Mouse (Mus musculus) kidney, postnatal 0 days (tissue): ENCODE measurements around the gene Xrcc4. TPM values are rescaled to one million over a fixed set of nuclear protein-coding genes. Genes with fewer than 3 reads are reported as not detected.

ENCODE experiments used
- ATAC-seq: fragments of 200-750 bp; cut with Nextera tagmentation; replicated peaks from 2 replicates; pipeline ENCODE4 v1.8.0; 2017; ENCODE audit warnings: low read depth, moderate number of reproducible peaks, moderate TSS enrichment, moderate library complexity; ENCODE audit not compliant: low FRiP score
- DNase-seq: peaks from one replicate; pipeline ENCODE4 v3.0.0-alpha.2; 2016; ENCODE audit warnings: low spot score
- H3K27ac ChIP-seq: fragments of 300-500 bp; sonication (generic); 2 replicates; pipeline ENCODE4 v1.5.1; 2014; ENCODE audit warnings: mild to moderate bottlenecking
- H3K27me3 ChIP-seq: fragments of 300-500 bp; sonication (generic); 2 replicates; pipeline ENCODE4 v1.6.1; 2014; ENCODE audit warnings: low read length, mixed read lengths; ENCODE audit not compliant: insufficient read depth
- H3K36me3 ChIP-seq: fragments of 300-500 bp; sonication (generic); 2 replicates; pipeline ENCODE4 v1.6.1; 2014; ENCODE audit warnings: low read length, mixed read lengths; ENCODE audit not compliant: insufficient read depth
- H3K4me1 ChIP-seq: fragments of 300-500 bp; sonication (generic); replicated peaks from 2 replicates; pipeline ENCODE4 v1.6.1; 2014; ENCODE audit warnings: antibody characterized with exemption, low read length, mixed read lengths; ENCODE audit not compliant: insufficient read depth
- H3K4me2 ChIP-seq: fragments of 300-500 bp; sonication (generic); 2 replicates; pipeline ENCODE4 v1.6.1; 2014; ENCODE audit warnings: mild to moderate bottlenecking, low read length, moderate library complexity, mixed read lengths
- H3K4me3 ChIP-seq: fragments of 300-500 bp; sonication (generic); replicated peaks from 2 replicates; pipeline ENCODE4 v1.5.1; 2014; ENCODE audit warnings: low read depth, low read length
- H3K9ac ChIP-seq: fragments of 300-500 bp; sonication (generic); 2 replicates; pipeline ENCODE4 v1.6.1; 2014; ENCODE audit warnings: low read depth, low read length
- H3K9me3 ChIP-seq: fragments of 300-500 bp; sonication (generic); replicated peaks from 2 replicates; pipeline ENCODE4 v1.6.1; 2016; ENCODE audit warnings: low read length, inconsistent platforms, mixed read lengths
- CTCF ChIP-seq: IDR thresholded peaks from 2 replicates; pipeline ENCODE4 v1.5.1; 2016; ENCODE audit warnings: antibody characterized with exemption, low read depth, mild to moderate bottlenecking, moderate library complexity
- WGBS: fragments of 180-500 bp; shearing (Covaris S2); extraction: QIAGEN DNeasy Blood & Tissue Kit; methylation state at CpG from one replicate; pipeline ENCODE4 v1.1.7; 2014; 5-methylcytosine and 5-hydroxymethylcytosine counted together
- polyA plus RNA-seq: library from polyadenylated mRNA; unstranded; fragments of >200 nt; fragmentation: Nextera tagmentation; extraction: Ambion mirVana; gene quantifications from 2 replicates; pipeline ENCODE4 v1.2.1, GENCODE M21; 2015

Gene Xrcc4
- polyA plus RNA-seq, 1 experiment from 2014 or later: 20.8 TPM

GRCm38 (mm10) chr13:89809024-89809423 is 280.4 kb downstream of the Xrcc4 start:
- Histone ChIP-seq H3K27ac (no peak overlapping the region), H3K4me3 (no peak overlapping the region), H3K4me1 (no peaks in the 10 kb centered on the region), H3K9me3 (no peaks in the 10 kb centered on the region), H3K4me2 (no peak overlapping the region), H3K27me3 (no peaks in the 10 kb centered on the region), H3K36me3 (no peaks in the 10 kb centered on the region), H3K9ac (no peak overlapping the region)
- ATAC-seq: no peak
- TF ChIP-seq CTCF: no peak
- DNase-seq: no peak

- ATAC-seq (no peak), DNase-seq (no peak)
- no peak overlapping the region for H3K9ac ChIP-seq
- no peak overlapping the region for H3K4me3 ChIP-seq
- H3K27me3 ChIP-seq: no peaks in the 10 kb centered on the region
- 74% methylated on average over 2 of the region's 2 CpGs for WGBS
- H3K27ac ChIP-seq: no peak overlapping the region
- TF ChIP-seq CTCF: no peak
- H3K4me2 ChIP-seq: no peak overlapping the region
- no peaks in the 10 kb centered on the region for H3K36me3 ChIP-seq
- no peaks in the 10 kb centered on the region for H3K9me3 ChIP-seq
- no peaks in the 10 kb centered on the region for H3K4me1 ChIP-seq
These were observed 287.5 kb downstream of the Xrcc4 start for GRCm38 (mm10) chr13:89801901-89802300.

GRCm38 (mm10) chr13:89797721-89798120 is 291.7 kb downstream of the Xrcc4 start:
- Histone ChIP-seq H3K4me1 (no peaks in the 10 kb centered on the region), H3K9me3 (no peaks in the 10 kb centered on the region), H3K27me3 (no peaks in the 10 kb centered on the region), H3K4me3 (no peak overlapping the region), H3K4me2 (no peak overlapping the region), H3K27ac (no peak overlapping the region), H3K36me3 (no peaks in the 10 kb centered on the region), H3K9ac (no peak overlapping the region)
- WGBS: 36% methylated on average over 3 of the region's 3 CpGs
- DNase-seq: no peak
- TF ChIP-seq CTCF: no peak
- no peak for ATAC-seq

GRCm38 (mm10) chr13:89791475-89791874 is 297.9 kb downstream of the Xrcc4 start:
- no peak overlapping the region for H3K27ac ChIP-seq
- H3K9me3 ChIP-seq: no peaks in the 10 kb centered on the region
- H3K36me3 ChIP-seq: no peaks in the 10 kb centered on the region
- 54% methylated on average over 5 of the region's 5 CpGs for WGBS
- H3K9ac ChIP-seq: no peak overlapping the region
- DNase-seq (peak; percentile 20), ATAC-seq (no peak)
- H3K27me3 ChIP-seq: no peaks in the 10 kb centered on the region
- H3K4me2 ChIP-seq: no peak overlapping the region
- no peaks in the 10 kb centered on the region for H3K4me1 ChIP-seq
- no peak for TF ChIP-seq CTCF
- H3K4me3 ChIP-seq: no peak overlapping the region

- WGBS: 52% methylated on average over 2 of the region's 2 CpGs
These were observed 306.5 kb downstream of the Xrcc4 start for GRCm38 (mm10) chr13:89782886-89783285.

GRCm38 (mm10) chr13:89780276-89780675 is 309.1 kb downstream of the Xrcc4 start:
- Histone ChIP-seq H3K4me3 (no peak overlapping the region), H3K27me3 (no peaks in the 10 kb centered on the region), H3K36me3 (no peaks in the 10 kb centered on the region), H3K9ac (no peak overlapping the region), H3K9me3 (no peaks in the 10 kb centered on the region), H3K4me2 (no peak overlapping the region), H3K27ac (no peak overlapping the region), H3K4me1 (no peaks in the 10 kb centered on the region)
- DNase-seq (no peak), ATAC-seq (no peak)
- TF ChIP-seq CTCF: no peak
- 68% methylated on average over 3 of the region's 3 CpGs for WGBS

More at GRCm38 (mm10) chr13:89782886-89783285, 306.5 kb downstream of the Xrcc4 start:
- Histone ChIP-seq H3K4me3 (no peak overlapping the region), H3K9ac (no peak overlapping the region), H3K9me3 (no peaks in the 10 kb centered on the region), H3K4me1 (no peaks in the 10 kb centered on the region), H3K36me3 (no peaks in the 10 kb centered on the region), H3K4me2 (no peak overlapping the region), H3K27me3 (no peaks in the 10 kb centered on the region), H3K27ac (no peak overlapping the region)
- TF ChIP-seq CTCF: no peak
- DNase-seq (peak; percentile 10), ATAC-seq (no peak)

GRCm38 (mm10) chr13:89779208-89779911 is 310.0 kb downstream of the Xrcc4 start:
- no peak overlapping the region for H3K9ac ChIP-seq
- H3K4me2 ChIP-seq: no peak overlapping the region
- H3K27ac ChIP-seq: no peak overlapping the region
- DNase-seq: peak; percentile 89
- H3K9me3 ChIP-seq: no peaks in the 10 kb centered on the region
- no peaks in the 10 kb centered on the region for H3K4me1 ChIP-seq
- ATAC-seq: no peak
- TF ChIP-seq CTCF: peak; percentile 77
- no peaks in the 10 kb centered on the region for H3K27me3 ChIP-seq
- 62% methylated on average over 7 of the region's 7 CpGs for WGBS
- no peaks in the 10 kb centered on the region for H3K36me3 ChIP-seq
- no peak overlapping the region for H3K4me3 ChIP-seq
